Mouse (Mus musculus) intestine, postnatal 0 days (tissue): ENCODE measurements at regions not wholly inside any gene's neighbourhood (a gene's known extent, or its start where the extent isn't known, plus 50 kb on each side); places are given as distances from the start of the nearest gene placed in this dataset.

ENCODE experiments used
- ATAC-seq: fragments of 200-750 bp; cut with Nextera tagmentation; 2 replicates; pipeline ENCODE4 v1.8.0; 2017; ENCODE audit warnings: mild to moderate bottlenecking, moderate TSS enrichment, moderate library complexity
- H3K27ac ChIP-seq: fragments of 300-500 bp; sonication (generic); 2 replicates; pipeline ENCODE4 v1.5.1; 2014; ENCODE audit warnings: mild to moderate bottlenecking, low read depth, low read length, moderate library complexity
- H3K27me3 ChIP-seq: fragments of 300-500 bp; sonication (generic); replicated peaks from 2 replicates; pipeline ENCODE4 v1.6.1; 2014; ENCODE audit warnings: low read length, mixed read lengths; ENCODE audit not compliant: control insufficient read depth, insufficient read depth
- H3K36me3 ChIP-seq: fragments of 300-500 bp; sonication (generic); 2 replicates; pipeline ENCODE4 v1.6.1; 2014; ENCODE audit warnings: mild to moderate bottlenecking, moderate library complexity; ENCODE audit not compliant: control insufficient read depth, insufficient read depth
- H3K4me1 ChIP-seq: fragments of 300-500 bp; sonication (generic); replicated peaks from 2 replicates; pipeline ENCODE4 v1.6.1; 2014; ENCODE audit warnings: antibody characterized with exemption, low read length, mixed read lengths; ENCODE audit not compliant: control insufficient read depth, insufficient read depth
- H3K4me2 ChIP-seq: fragments of 300-500 bp; sonication (generic); replicated peaks from 2 replicates; pipeline ENCODE4 v1.6.1; 2014; ENCODE audit warnings: low read depth, mild to moderate bottlenecking, moderate library complexity
- H3K4me3 ChIP-seq: fragments of 300-500 bp; sonication (generic); 2 replicates; pipeline ENCODE4 v1.5.1; 2014; ENCODE audit warnings: low read depth, low read length
- H3K9ac ChIP-seq: fragments of 300-500 bp; sonication (generic); 2 replicates; pipeline ENCODE4 v1.6.1; 2014; ENCODE audit warnings: mild to moderate bottlenecking, low read depth, low read length
- H3K9me3 ChIP-seq: fragments of 300-500 bp; sonication (generic); 2 replicates; pipeline ENCODE4 v1.6.1; 2016; ENCODE audit warnings: mixed run types; ENCODE audit not compliant: control insufficient read depth
- CTCF ChIP-seq: sonication (generic); IDR thresholded peaks from 2 replicates; pipeline ENCODE4 v1.5.1; 2016; ENCODE audit warnings: low read depth, mild to moderate bottlenecking, control low read depth, antibody characterized with exemption, moderate library complexity
- WGBS: fragments of 180-500 bp; shearing (Covaris S2); extraction: QIAGEN DNeasy Blood & Tissue Kit; methylation state at CpG from one replicate; pipeline ENCODE4 v1.1.7; 2014; 5-methylcytosine and 5-hydroxymethylcytosine counted together

- no peak for TF ChIP-seq CTCF
- no peaks in the 10 kb centered on the region for H3K27me3 ChIP-seq
Observed at GRCm38 (mm10) chr7:111882991-111883390, 103.2 kb upstream of the Galnt18 start.

GRCm38 (mm10) chr7:111880067-111880675 is 100.4 kb upstream of the Galnt18 start:
- H3K4me2 ChIP-seq, result no peak overlapping the region
- H3K27ac ChIP-seq, result no peak overlapping the region
- no peaks in the 10 kb centered on the region for H3K27me3 ChIP-seq
- no peak overlapping the region for H3K4me3 ChIP-seq
- no peaks in the 10 kb centered on the region for H3K9me3 ChIP-seq
- 75% methylated on average over 4 of the region's 4 CpGs for WGBS
- TF ChIP-seq CTCF, result no peak
- H3K36me3 ChIP-seq, result no peaks in the 10 kb centered on the region
- no peak for ATAC-seq
- no peaks in the 10 kb centered on the region for H3K4me1 ChIP-seq
- no peak overlapping the region for H3K9ac ChIP-seq

More at GRCm38 (mm10) chr7:111882991-111883390, 103.2 kb upstream of the Galnt18 start:
- no peaks in the 10 kb centered on the region for H3K9me3 ChIP-seq
- no peak overlapping the region for H3K4me3 ChIP-seq
- WGBS, result 79% methylated on average over 2 of the region's 2 CpGs
- no peak overlapping the region for H3K4me2 ChIP-seq
- H3K4me1 ChIP-seq, result no peaks in the 10 kb centered on the region
- ATAC-seq, result no peak
- H3K9ac ChIP-seq, result no peak overlapping the region
- no peak overlapping the region for H3K27ac ChIP-seq
- no peaks in the 10 kb centered on the region for H3K36me3 ChIP-seq

- Histone ChIP-seq H3K36me3 (no peaks in the 10 kb centered on the region), H3K4me1 (no peaks in the 10 kb centered on the region), H3K27me3 (no peaks in the 10 kb centered on the region), H3K9me3 (no peaks in the 10 kb centered on the region), H3K4me3 (no peak overlapping the region), H3K27ac (no peak overlapping the region), H3K4me2 (no peak overlapping the region), H3K9ac (no peak overlapping the region)
- ATAC-seq, result no peak
- TF ChIP-seq CTCF, result no peak
- 69% methylated on average over 1 of the region's 1 CpGs for WGBS
Observed at GRCm38 (mm10) chr7:111877591-111877990, 97.8 kb upstream of the Galnt18 start.

- WGBS, result 68% methylated on average over 1 of the region's 1 CpGs
- no peak for TF ChIP-seq CTCF
Observed at GRCm38 (mm10) chr7:111875949-111876348, 96.2 kb upstream of the Galnt18 start.

GRCm38 (mm10) chr7:111869337-111869736 is 89.6 kb upstream of the Galnt18 start:
- Histone ChIP-seq H3K4me2 (no peak overlapping the region), H3K4me3 (no peak overlapping the region), H3K36me3 (no peaks in the 10 kb centered on the region), H3K27me3 (no peaks in the 10 kb centered on the region), H3K27ac (no peak overlapping the region), H3K9ac (no peak overlapping the region), H3K4me1 (peaks cover 6% of the 10 kb centered on the region; the same call in 1 of the 2 replicates), H3K9me3 (no peaks in the 10 kb centered on the region)
- no peak for TF ChIP-seq CTCF
- no peak for ATAC-seq
- WGBS, result 85% methylated on average over 6 of the region's 6 CpGs

More at GRCm38 (mm10) chr7:111875949-111876348, 96.2 kb upstream of the Galnt18 start:
- H3K9ac ChIP-seq, result no peak overlapping the region
- H3K36me3 ChIP-seq, result no peaks in the 10 kb centered on the region
- no peaks in the 10 kb centered on the region for H3K9me3 ChIP-seq
- H3K4me1 ChIP-seq, result no peaks in the 10 kb centered on the region
- no peak overlapping the region for H3K4me2 ChIP-seq
- ATAC-seq, result no peak
- H3K27ac ChIP-seq, result no peak overlapping the region
- no peaks in the 10 kb centered on the region for H3K27me3 ChIP-seq
- no peak overlapping the region for H3K4me3 ChIP-seq

- Histone ChIP-seq H3K4me3 (no peak overlapping the region), H3K9ac (no peak overlapping the region), H3K27me3 (no peaks in the 10 kb centered on the region), H3K27ac (no peak overlapping the region), H3K4me1 (no peaks in the 10 kb centered on the region), H3K36me3 (no peaks in the 10 kb centered on the region), H3K4me2 (no peak overlapping the region), H3K9me3 (no peaks in the 10 kb centered on the region)
- TF ChIP-seq CTCF, result no peak
- ATAC-seq, result no peak
- WGBS, result 61% methylated on average over 8 of the region's 8 CpGs
Observed at GRCm38 (mm10) chr7:111863035-111863434, 83.3 kb upstream of the Galnt18 start.
